Mouse (Mus musculus) adrenal gland, adult 18-20 months (tissue): ENCODE measurements around the gene Kcnip2. TPM values are rescaled to one million over a fixed set of nuclear protein-coding genes. Genes with fewer than 3 reads are reported as not detected.
"Not testable (repeated sequence)": the region's sequence is repeated elsewhere in the genome, so short reads cannot be mapped to it uniquely, and the experiment has no call there.

ENCODE experiments used
- DNase-seq, 2 experiments: peaks; one replicate each; pipeline ENCODE4 v3.0.0; 2021 to 2022; ENCODE audit warnings: low spot score in 2 of 2
- total RNA-seq, 2 experiments: library from RNA; stranded (reverse); gene quantifications; 1 replicate in 1 of 2; 2 replicates in 1 of 2; pipeline ENCODE4 v1.2.3; 2021

The Kcnip2 gene
- total RNA-seq, 2 experiments from 2014 or later, result 0.13 TPM; not detected in 1

DNA sequence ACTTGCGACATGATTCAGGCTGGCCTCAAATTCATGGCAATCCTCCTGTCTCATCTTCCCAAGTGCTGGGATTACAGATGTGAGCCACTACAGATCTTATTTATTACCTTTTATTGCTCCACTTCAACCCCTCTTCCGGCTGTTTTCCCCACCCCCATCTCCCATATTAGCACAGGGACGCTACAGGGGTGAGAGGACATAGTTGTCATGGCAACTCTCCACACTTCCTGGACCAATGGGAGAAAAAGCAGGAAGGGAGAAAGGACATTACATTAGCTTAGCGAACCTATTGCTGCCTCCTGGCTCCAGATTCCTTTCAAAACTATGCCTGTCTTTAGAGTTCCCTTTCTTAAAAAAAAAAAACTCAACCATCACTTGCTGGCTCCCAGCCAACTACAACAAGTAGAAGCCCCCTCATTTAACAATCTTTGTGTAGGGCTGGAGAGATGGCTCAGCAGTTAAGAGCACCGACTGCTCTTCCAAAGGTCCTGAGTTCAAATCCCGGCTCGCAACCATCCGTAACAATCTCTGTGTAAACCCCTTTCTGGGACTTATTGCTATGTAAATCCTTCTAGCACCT, 3.1 kb downstream of the Kcnip2 start:
- no peak for DNase-seq

DNA sequence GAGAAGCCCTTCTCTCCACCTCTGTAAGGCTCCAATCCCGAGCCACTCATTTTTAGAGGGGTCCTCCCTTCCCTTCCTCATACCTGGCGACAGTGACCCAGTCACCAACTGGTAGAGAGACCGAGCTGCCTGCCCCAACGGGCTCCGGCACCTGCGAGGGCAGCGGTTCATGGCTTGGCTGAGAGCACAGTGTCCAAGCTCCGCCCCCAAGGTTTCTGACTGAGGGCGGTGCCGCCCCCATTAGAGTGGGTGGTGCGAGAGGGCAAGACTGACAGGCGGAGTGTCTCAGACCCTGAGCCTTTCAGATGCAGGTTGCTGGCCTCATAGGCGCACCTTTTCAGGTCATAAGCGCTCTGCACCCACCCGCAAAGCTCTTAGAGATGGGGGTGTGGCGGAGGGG, 3.7 kb downstream of the Kcnip2 start:
- DNase-seq, result peak; percentile 61 to 66

DNA sequence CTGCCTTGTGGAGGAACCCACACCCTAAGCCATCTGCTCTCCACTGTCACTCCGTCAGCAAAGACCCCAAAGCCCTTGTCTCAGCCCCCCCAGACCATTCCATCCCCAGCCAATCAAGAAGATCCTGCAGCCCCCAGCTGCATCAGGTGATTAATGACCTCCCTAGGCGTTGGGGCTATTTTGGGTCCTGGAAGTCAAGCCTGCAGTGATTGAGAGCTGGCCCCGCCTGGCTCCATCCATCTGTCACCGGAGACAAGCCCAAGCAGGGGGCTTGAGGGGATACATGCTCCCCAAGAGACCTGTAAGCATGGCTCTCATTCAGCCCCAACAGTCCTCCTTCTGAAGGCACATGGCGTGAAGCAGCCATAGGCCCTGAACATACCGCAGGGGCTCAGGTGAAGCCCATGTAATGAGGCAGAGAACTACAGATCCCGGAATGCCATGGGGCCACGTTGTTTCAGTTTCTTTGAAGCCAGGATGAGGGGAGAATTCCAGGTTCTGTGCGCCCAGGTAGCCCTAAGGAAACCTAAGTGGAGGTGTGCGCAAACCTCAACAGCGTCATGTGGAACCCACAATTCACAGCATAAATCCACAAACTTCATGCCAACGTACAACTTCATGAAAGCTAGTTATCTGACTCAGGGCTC, 4.7 kb downstream of the Kcnip2 start:
- no peak for DNase-seq

DNA sequence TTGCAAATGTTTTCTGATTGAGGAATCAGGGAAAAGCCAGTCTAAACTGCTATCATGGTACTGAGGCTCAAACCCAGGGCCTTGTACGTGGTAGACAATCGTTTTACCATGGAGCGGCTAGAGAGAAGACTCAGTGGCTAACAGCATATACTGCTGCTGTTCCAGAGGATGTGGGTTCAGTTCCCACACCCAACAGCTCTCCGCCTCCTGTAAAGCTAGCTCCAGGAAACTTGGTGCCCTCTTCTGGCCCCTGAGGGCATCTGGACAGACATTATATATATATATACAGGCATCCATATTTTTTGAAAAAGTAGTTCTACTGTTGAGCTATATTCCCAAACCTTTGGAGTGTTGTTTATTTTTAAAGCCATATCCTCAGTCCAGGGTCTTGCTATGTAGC, 8.1 kb downstream of the Kcnip2 start:
- DNase-seq, result no peak

DNA sequence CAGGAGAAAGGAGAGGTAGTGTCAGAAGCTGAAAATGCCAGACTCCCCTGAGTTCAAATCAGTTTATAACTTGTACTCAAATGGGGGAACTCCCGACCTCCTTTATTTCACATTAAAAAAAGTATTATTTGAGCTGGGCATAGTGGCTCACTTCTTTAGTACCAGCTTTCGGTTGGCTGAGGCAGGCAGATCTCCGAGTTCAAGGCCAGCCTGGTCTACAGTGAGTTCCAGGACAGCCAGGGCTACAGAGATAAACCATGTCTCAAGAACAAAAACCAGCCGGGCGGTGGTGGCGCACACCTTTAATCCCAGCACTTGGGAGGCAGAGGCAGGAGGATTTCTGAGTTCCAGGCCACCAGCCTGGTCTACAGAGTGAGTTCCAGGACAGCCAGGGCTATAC, 10.0 kb downstream of the Kcnip2 start:
- DNase-seq, result not testable (repeated sequence)

DNA sequence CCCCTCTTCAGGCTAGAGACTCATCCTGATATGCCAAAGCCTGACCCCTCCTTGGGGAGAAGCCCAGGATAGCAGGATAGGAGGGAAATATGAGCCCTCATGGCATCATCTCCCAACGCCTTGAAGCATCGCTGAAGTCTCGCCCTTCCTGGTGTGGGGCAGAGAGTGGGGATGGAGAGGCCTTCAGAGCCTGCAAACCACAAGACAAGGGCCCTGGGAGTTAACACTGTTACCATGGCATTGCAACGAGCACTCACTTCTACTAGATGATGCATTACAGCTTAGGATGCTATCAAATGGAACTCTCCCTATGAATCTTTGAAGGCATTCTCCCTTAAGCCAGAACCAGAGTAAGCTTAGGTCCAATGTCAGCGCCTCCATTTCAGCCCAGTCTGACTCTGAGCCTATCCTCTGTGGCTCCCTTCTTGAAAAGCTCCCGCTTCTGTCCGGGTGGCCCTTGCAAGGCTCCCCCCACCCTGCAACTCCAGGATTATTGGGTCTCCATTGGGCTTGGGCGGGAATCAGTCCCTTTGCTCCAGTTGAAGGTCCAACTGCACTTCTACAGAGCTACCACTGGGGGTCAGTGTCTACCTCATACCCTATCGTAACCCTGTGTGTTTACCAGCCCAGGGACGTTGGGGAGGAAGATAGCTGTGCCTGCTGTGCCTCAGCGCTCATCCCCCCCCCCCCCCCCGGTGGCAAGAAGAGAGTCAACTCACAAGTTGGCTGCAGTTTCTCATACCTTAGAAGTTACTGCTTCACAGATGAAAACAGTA, 11.1 kb downstream of the Kcnip2 start:
- no peak for DNase-seq

DNA sequence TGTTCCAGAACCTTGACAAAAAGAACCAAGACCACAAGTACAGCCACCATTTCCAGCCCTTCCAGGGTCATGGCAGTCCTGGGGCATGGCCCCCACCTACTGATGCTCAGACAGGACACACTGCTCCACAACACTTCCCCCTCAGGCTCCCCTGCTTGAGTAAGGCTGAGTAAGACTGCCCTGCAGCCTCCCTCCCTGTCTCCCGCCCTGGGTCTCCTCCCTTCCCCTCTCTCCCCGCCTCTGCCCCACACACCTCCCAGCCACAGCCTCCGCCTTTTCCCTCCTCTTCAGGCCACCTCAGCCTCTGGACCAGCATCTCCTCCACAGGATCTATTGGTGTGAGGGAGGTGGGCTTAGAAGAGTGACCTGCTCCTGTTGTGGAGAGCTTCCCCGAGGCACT, 12.5 kb downstream of the Kcnip2 start:
- no peak for DNase-seq

DNA sequence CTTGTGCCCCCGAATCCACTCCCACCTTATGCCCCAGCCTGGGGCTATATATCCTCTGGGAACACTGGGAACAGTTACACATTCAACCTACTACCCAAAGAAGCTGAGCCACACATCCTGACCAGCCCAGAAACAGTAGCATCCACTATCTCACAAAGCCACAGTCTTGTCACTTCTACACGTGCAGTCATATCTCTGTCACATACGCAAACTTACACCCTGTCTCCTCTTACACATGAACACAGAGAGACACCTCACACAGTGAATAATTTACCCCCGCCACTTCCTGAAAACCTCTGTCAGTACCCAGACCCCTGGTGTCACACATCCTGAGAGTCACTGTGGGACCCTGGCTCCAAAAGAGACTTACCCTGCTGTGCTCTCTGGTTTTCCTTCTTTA, 13.2 kb downstream of the Kcnip2 start:
- no peak for DNase-seq

DNA sequence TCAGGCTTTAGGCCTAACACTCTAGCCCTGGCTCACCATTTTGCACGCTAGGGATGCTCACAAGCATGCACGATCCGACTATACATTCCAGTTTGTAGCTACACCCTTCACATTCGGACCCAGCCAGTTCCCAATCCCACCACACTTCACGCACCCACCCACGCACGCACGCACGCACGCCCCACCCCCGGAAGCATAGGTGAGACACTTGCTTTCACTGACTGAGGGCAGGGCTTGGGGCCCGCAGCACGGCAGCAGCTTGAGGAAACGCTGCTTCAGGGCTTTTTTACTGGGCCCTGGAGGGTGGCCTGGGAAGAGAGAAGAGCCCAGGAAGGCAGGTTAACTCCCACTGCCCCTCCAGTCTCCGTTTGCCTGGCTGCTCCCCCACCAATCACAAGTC, 19.0 kb downstream of the Kcnip2 start:
- DNase-seq, result no peak

DNA sequence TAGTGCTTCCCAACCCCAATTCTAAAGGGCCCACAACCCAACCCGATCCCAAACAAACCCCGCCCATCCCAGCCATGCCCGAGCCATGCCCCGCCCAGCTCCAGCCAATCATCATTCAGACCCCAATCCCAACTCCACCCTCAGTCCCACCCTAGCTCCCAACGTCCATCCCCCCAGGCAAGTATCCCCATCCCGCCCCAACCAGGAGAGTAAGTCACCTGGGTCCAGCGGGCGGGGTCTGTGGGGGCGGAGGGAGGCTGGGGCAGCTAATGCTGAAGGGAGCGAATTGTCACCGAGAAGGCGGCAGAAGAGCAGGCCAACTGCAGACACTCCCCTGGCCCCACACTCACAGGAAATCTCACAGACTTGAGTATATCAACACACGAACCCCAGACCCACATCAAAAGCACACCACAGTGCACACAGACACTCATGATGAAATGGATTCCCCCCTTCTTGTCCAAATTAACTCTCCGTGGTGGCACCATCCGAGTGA, 19.8 kb downstream of the Kcnip2 start:
- DNase-seq, result no peak

DNA sequence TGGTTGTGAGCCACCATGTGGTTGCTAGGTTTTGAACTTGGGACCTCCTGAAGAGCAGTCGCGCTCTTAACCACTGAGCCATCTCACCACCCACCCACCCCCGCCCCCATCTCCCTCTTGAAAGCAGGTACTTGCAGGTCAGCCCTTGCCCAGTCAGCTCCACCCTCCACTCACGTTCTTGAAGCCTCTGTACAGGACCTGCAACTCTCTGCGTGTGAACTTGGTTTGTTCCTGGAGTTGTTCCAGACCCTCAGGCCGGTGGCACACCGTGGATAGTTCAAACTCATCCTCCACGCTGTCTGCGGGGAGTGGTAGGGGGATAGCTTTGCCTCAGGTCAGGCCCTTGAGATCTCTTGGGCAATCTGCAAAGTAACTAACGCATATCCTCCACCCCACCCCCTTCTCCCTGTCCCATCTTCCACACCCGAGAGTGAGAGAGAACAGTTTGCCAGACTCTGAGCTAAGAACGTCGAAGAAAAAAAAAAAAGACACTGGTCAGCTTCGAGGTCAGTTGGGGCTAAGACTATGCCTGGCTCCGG, 20.4 kb downstream of the Kcnip2 start:
- no peak for DNase-seq

DNA sequence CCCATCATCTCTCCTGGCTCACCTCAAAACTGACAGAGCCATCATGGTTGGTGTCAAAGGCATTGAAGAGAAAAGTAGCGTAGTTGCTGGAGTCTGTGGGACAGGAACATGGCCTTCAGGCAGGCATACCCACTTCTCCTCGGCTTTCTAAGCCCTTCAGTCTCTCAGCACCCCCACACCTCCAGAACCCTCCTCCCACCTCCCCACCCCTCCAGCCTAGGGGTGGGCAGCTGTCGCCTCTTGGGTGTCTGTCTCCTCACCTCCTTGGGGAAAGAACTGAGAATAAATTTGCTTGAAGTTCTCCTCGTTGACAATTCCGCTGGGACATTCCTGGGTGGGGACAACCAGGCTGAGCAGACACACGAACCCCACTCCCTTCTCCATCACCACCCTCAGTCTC, 21.1 kb downstream of the Kcnip2 start:
- DNase-seq, result no peak

DNA sequence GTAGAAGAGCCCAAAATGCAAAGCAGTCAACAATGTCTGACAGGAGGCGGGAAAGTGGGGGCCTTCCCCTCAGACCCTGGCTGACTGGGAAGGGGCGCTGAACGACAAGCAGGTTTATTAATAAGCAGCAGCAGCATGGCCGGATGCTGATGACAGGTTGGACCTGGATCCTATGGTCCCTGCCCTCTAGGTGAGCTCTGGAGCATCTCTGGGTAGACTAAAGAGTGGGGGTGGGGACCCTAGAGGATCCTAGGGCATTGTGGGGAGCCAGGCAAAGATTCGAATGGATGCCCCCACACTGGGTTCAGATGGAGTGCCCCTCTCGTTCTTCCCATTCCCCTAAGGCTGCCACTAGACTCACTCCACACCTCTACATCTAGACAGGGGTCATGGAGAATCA, 23.5 kb downstream of the Kcnip2 start:
- no peak for DNase-seq

DNA sequence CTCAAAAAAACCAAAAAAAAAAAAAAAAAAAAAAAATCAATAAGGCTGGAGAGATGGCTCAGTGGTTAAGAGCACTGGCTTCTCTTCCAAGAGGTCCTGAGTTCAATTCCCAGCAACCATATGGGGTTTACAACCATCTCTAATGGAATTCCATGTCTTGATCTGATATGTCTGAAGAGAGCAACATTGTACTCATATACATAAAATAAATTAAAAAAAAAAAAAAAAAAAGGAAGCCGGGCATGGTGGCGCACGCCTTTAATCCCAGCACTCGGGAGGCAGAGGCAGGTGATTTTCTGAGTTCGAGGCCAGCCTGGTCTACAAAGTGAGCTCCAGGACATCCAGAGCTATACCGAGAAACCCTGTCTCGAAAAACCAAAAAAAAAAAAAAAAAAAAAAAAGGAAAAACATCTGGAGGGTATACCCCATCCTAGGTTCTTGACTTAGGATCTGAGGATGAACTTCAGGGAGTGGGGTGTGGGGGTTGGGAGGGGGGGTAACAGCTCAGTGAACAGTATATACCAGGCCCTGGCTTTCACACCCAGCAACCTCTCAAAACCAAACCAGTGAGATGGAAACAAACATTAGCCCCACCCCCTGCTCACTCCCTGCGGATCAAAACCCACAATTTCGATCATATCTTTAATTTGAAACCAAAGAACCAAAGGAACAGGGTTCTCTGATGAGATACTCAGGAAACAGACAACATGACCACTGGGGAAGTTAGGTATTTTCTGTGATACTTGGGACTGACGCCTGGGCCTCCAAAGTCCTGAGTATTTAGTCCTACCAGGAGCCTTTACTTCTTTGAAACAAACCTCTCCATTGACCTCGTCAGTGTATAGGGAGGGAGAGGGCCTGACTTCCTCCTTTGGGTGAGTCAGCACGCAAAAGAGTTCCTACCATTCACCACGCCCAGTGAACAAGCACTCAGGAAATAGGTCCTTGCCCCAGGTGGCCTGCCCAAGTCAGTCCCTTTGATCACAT, 25.7 kb downstream of the Kcnip2 start:
- DNase-seq, result no peak

DNA sequence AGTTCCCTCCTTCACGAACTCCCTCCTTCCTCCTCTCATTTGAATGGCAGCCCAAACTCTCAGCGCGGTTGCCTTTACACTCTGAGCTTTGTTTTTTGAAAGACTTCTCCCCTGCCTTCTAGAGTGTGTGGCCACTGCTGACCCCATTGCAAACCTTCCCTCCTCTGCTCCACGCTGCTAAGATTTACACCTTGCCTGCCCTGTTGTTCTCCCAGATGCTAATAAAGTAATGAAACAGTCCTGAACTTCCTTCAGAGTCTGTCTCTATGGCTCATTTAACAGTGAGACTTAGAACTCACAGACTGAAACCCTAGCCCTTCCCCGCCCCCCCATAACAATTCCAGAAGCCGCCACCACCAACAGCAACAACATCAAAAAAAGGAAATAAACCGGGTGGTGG, 26.5 kb downstream of the Kcnip2 start:
- no peak for DNase-seq

DNA sequence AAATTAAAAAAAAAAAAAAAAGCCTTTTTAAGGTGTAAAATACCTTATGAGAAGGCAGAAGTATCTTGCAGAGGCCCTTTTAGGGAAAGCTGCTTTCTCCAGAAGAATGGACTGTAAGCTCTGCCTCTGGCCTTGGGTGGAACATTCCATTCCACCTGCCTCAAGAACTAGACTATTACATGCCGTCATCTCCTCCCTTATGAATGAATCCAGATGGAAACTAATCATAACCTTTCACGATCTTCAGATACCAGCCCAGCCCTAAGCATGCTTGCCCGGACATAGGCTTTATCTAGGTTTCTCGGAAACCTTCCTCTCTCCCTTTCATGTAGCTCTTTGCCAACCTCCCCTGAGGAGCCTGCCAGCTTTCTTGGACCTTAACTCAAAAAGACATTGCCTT, 27.5 kb downstream of the Kcnip2 start:
- DNase-seq, result no peak

DNA sequence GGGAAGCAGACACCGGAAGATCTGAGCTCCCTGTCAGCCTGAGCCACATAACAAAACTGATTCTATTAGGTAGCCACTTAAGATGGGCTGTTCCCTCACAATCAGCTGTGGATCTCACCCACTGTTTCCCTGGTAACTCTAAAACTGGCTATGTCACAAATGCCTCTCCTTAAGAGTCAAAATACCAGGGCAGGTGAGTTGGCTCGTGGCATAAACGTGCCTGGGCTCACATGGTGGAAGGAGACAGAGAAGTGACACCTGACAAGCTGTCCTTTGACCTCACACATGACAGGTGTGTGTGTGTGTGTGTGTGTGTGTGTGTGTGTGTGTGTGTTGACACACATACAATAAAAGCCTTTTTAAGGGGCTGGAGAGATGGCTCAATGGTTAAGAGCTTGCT, 28.4 kb downstream of the Kcnip2 start:
- DNase-seq, result no peak

DNA sequence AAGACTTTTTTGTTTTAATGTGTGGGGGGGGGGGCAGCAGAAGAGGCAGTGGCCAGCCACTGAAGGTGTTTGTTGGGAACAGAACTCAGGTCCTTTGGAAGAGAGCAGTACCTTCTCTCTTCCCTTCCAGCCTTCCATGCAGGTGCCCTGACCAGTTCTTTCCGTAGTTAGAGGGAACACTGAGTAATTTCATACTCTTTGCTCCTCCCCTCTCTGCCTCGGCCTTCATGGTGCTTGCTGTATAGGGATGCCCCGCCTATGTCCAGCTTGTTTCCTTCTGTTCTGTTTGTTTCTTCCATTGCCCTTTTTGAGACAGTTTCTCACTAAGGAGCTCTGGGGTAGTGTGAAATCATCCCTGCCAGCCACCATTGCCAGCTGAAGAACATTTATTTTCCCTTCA, 30.4 kb downstream of the Kcnip2 start:
- no peak for DNase-seq

DNA sequence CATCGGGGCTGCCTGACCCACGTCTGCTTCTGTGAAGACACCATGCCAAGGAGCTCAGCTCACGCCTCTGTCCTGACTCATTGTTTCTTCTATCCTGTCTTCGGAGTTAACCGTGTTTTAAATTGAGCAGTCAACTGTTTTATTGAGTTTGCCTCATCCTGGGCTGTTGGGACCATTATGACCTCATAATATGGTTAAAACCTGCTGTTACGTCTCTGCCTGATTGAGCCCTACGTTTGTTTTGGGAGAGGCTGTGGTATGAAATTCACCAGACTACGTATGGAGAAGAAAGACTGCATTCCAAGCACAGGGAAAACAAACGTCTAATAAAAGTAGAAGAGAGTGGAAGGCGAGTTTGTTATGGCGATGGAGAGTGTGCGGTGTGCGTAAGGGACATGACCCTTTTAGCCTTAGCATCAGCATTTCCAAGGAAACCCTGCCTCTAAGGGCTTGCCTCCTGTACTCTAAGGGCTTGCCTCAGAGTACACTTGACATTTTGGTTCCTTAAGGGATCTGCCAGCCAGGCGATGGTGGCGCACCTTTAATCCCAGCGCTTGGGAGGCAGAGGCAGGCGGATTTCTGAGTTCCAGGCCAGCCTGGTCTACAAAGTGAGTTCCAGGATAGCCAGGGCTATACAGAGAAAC, 31.8 kb downstream of the Kcnip2 start:
- DNase-seq, result no peak

DNA sequence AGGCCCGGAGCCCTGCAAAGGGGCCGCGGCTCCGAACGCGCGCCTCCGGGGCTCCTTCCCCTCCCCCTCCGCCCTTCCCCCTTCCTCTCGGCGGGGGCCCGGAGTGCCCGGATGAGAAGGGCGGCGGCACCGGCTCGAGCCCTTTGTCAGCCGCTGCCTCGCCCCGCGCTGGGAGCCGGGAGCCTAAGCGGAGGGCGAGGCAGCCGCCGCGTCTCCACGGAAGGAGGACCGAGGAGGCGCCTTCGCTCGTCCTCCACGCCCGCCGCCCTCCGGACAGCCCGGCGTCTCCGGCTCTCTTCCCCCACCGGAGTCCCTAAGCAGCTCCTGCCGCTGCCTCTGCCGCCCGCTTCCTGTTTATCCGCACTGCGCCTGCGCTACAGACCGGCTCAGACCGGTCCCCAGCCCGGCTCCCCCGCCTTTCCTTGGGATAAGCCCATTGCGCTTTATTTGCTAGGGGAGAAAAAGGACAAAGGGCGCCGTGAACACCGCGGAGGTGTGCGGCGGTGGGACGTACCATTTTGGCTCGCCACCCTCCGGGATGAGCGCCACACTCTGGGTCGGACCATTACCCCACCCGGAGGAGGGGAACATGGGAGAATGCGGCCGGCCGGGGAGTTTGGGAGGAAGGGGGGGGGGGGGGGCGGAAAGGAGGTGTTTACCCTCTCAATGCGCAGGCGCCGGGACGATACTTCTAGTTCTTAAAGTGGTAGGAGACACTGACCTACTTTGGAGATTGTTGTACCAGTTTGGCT, 32.5 kb downstream of the Kcnip2 start, which contains the start of gene Mgea5:
Gene Mgea5, minus strand, starts transcription at position 657 of the 752 bp plus-strand sequence.
- peak; percentile 92 to 94 for DNase-seq
